Mouse (Mus musculus) adrenal gland, postnatal 10 days (tissue): ENCODE data around the gene Pde1b. TPM values are rescaled to one million over a fixed set of nuclear protein-coding genes. Genes with fewer than 3 reads are reported as not detected.

Source experiments
- DNase-seq: peaks from one replicate; pipeline ENCODE4 v3.0.0; 2021; ENCODE audit warnings: mixed read lengths
- long read RNA-seq, 2 experiments: library from polyadenylated mRNA; stranded (forward); transcript quantifications; one replicate each; pipeline ENCODE4 v2.0.0; 2021
- total RNA-seq, 2 experiments: library from RNA; stranded (reverse); gene quantifications; 2 replicates each; pipeline ENCODE4 v1.2.3; 2021

The Pde1b gene
- 1 to 10 TPM; 5.6 to 9.4 TPM for total RNA-seq
- long read RNA-seq, experiment 1, partial matches to known transcripts, result 3 of 4 reads
- long read RNA-seq, experiment 1, other reads (novel, unspliced or antisense), result 1 of 4 reads
- long read RNA-seq, experiment 2, partial matches to known transcripts, result 2 of 5 reads
- long read RNA-seq, experiment 2, other reads (novel, unspliced or antisense), result 0 of 5 reads

GRCm38 (mm10) chr15:103502435-103503250 is at the start of gene Pde1b:
TSS of gene Pde1b (plus strand) at chr15:103503034.
- peak; percentile 81 for DNase-seq

- peak; percentile 3 for DNase-seq
Measured at GRCm38 (mm10) chr15:103453551-103454218, 49.1 kb upstream of the Pde1b start, which contains the start of gene Nckap1l. TSS of gene Nckap1l (plus strand) at chr15:103453794.

- DNase-seq, result no peak
Measured at GRCm38 (mm10) chr15:103454449-103454848, 48.4 kb upstream of the Pde1b start.

GRCm38 (mm10) chr15:103462539-103463261 is 40.1 kb upstream of the Pde1b start:
- DNase-seq, result no peak

- DNase-seq, result no peak
Measured at GRCm38 (mm10) chr15:103471488-103472194, 31.2 kb upstream of the Pde1b start.

- DNase-seq, result no peak
Measured at GRCm38 (mm10) chr15:103472265-103472664, 30.6 kb upstream of the Pde1b start.

- no peak for DNase-seq
Measured at GRCm38 (mm10) chr15:103473182-103473581, 29.7 kb upstream of the Pde1b start.

GRCm38 (mm10) chr15:103473769-103474168 is 29.1 kb upstream of the Pde1b start:
- DNase-seq, result no peak

- no peak for DNase-seq
Measured at GRCm38 (mm10) chr15:103479080-103479606, 23.7 kb upstream of the Pde1b start.

- DNase-seq, result no peak
Measured at GRCm38 (mm10) chr15:103480129-103480528, 22.7 kb upstream of the Pde1b start.

- peak; percentile 51 for DNase-seq
Measured at GRCm38 (mm10) chr15:103482488-103482887, 20.3 kb upstream of the Pde1b start.

GRCm38 (mm10) chr15:103484490-103484889 is 18.3 kb upstream of the Pde1b start:
- no peak for DNase-seq

- DNase-seq, result no peak
Measured at GRCm38 (mm10) chr15:103485106-103485505, 17.7 kb upstream of the Pde1b start.

- no peak for DNase-seq
Measured at GRCm38 (mm10) chr15:103486658-103487057, 16.2 kb upstream of the Pde1b start.

- peak; percentile 9 for DNase-seq
Measured at GRCm38 (mm10) chr15:103488336-103488735, 14.5 kb upstream of the Pde1b start.

GRCm38 (mm10) chr15:103496204-103497140 is 6.4 kb upstream of the Pde1b start:
- DNase-seq, result peak; percentile 54

GRCm38 (mm10) chr15:103498157-103498556 is 4.7 kb upstream of the Pde1b start:
- no peak for DNase-seq

- no peak for DNase-seq
Measured at GRCm38 (mm10) chr15:103500723-103501122, 2.1 kb upstream of the Pde1b start.

- no peak for DNase-seq
Measured at GRCm38 (mm10) chr15:103501186-103501585, 1.6 kb upstream of the Pde1b start.

GRCm38 (mm10) chr15:103503251-103503600 is 392 bp downstream of the Pde1b start:
- no peak for DNase-seq
